27 mouse cellular contexts compared by ENCODE assay signal in the genomic region with DNA sequence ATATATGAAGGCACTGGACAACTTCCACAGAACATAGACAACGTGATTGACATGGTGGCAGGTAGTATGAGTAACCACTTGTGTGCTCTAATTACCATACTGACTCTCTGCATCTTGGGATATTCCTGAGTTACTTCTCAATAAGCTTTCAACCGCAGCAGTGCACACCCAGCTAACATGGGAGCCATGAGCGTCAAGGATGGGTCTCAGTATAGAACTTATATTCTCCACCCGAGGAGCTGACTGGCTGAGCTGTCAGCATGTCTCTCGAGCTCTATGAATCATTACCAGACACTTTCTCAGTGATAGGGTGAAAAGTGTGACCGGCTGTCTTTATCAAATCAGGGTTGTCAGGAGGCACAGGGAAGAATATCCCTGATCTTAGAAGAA. TPM values are rescaled to one million over a fixed set of nuclear protein-coding genes. Genes with fewer than 3 reads are reported as not detected.
A peak's percentile ranks its signal among the peaks of the same experiment; 100 is the strongest.
DNase-seq lines count a peak whose midpoint lies in the region; ATAC-seq and TF ChIP-seq lines count a peak whose summit lies in the region.
"Had no signal": no experiment of that assay in that cellular context is flagged by ENCODE, and none has a peak within 500 bp of the region (broad histone marks: within the 10 kb centered on the region; RNA-seq: fewer than 3 reads in every experiment).

No protein-coding gene starts in this region.

- no peak for TF ChIP-seq CTCF in liver, postnatal 0 days (IDR thresholded peaks at IDR 0.05; ENCODE audit: low read depth)
- no peak for TF ChIP-seq CTCF in small intestine, adult 2 months (IDR thresholded peaks at IDR 0.05; ENCODE audit: extremely low read depth, insufficient read length, insufficient replicate concordance, low read depth, low read length)

- H3K4me1 ChIP-seq in heart, embryonic 12.5 days (replicated peaks): peaks cover 35% of the 10 kb centered on the region
- H3K4me1 ChIP-seq in liver, postnatal 0 days (ENCODE audit: insufficient read depth): no peaks in the 10 kb centered on the region
- no peaks in the 10 kb centered on the region for H3K4me1 ChIP-seq in liver, embryonic 11.5 days (replicated peaks; ENCODE audit: control insufficient read depth, insufficient read depth, low read length)
- H3K4me1 ChIP-seq in intestine, embryonic 14.5 days (replicated peaks; ENCODE audit: control insufficient read depth, insufficient read depth, low read length): no peaks in the 10 kb centered on the region; the same call in 1 of the 2 replicates
- peaks cover 8% of the 10 kb centered on the region; the same call in 1 of the 2 replicates for H3K4me1 ChIP-seq in small intestine, adult 2 months (ENCODE audit: control insufficient read depth, insufficient read depth, insufficient read length, low read length)
- H3K4me1 ChIP-seq: forebrain, embryonic 12.5 days; hindbrain, embryonic 12.5 days; limb, embryonic 15.5 days; liver, embryonic 15.5 days had no signal

- 25% methylated on average over 6 of the region's 6 CpGs for WGBS in heart, embryonic 12.5 days
- WGBS in liver, postnatal 0 days (ENCODE audit: insufficient replicate concordance): 54% methylated on average over 6 of the region's 6 CpGs
- 50% methylated on average over 6 of the region's 6 CpGs for WGBS in liver, embryonic 11.5 days
- WGBS in intestine, embryonic 14.5 days: 56% methylated on average over 6 of the region's 6 CpGs
- WGBS in small intestine, adult 2 months: 32% methylated on average over 6 of the region's 6 CpGs

- H3K9me3 ChIP-seq in heart, embryonic 12.5 days (replicated peaks): no peaks in the 10 kb centered on the region
- H3K9me3 ChIP-seq in liver, postnatal 0 days (ENCODE audit: low read length): no peaks in the 10 kb centered on the region
- H3K9me3 ChIP-seq in liver, embryonic 11.5 days (ENCODE audit: control insufficient read depth, low read length): no peaks in the 10 kb centered on the region
- no peaks in the 10 kb centered on the region for H3K9me3 ChIP-seq in intestine, embryonic 14.5 days (ENCODE audit: control insufficient read depth, low read length)
- H3K9me3 ChIP-seq: embryonic facial prominence, embryonic 13.5 days; forebrain, embryonic 12.5 days; hindbrain, embryonic 12.5 days; limb, embryonic 15.5 days; liver, embryonic 15.5 days; midbrain, embryonic 10.5 days; neural tube, embryonic 15.5 days had no signal

- H3K27me3 ChIP-seq in heart, embryonic 12.5 days (replicated peaks): 0 out of 2 replicates have a peak, but pooled peaks cover 2% of the 10 kb centered on the region
- no peaks in the 10 kb centered on the region for H3K27me3 ChIP-seq in liver, postnatal 0 days (ENCODE audit: insufficient read depth, low read length)
- no peaks in the 10 kb centered on the region for H3K27me3 ChIP-seq in liver, embryonic 11.5 days (replicated peaks; ENCODE audit: control insufficient read depth, insufficient read depth, low read length)
- H3K27me3 ChIP-seq in intestine, embryonic 14.5 days (replicated peaks; ENCODE audit: control insufficient read depth, insufficient read depth, low read length): no peaks in the 10 kb centered on the region
- H3K27me3 ChIP-seq in small intestine, adult 2 months (ENCODE audit: control insufficient read depth, insufficient read depth, low read length): no peaks in the 10 kb centered on the region
- H3K27me3 ChIP-seq: embryonic facial prominence, embryonic 13.5 days; forebrain, embryonic 12.5 days; hindbrain, embryonic 12.5 days; limb, embryonic 15.5 days; liver, embryonic 15.5 days; neural tube, embryonic 15.5 days had no signal

- no peaks in the 10 kb centered on the region for H3K36me3 ChIP-seq in heart, embryonic 12.5 days
- no peaks in the 10 kb centered on the region for H3K36me3 ChIP-seq in liver, postnatal 0 days (replicated peaks; ENCODE audit: insufficient read depth, low read length)
- H3K36me3 ChIP-seq in liver, embryonic 11.5 days (ENCODE audit: control insufficient read depth, insufficient read depth, low read length): no peaks in the 10 kb centered on the region
- no peaks in the 10 kb centered on the region for H3K36me3 ChIP-seq in intestine, embryonic 14.5 days (ENCODE audit: control insufficient read depth, insufficient read depth, low read length)
- no peaks in the 10 kb centered on the region for H3K36me3 ChIP-seq in small intestine, adult 2 months (ENCODE audit: control insufficient read depth, insufficient read depth, low read length)
- H3K36me3 ChIP-seq: embryonic facial prominence, embryonic 13.5 days; forebrain, embryonic 12.5 days; hindbrain, embryonic 12.5 days; limb, embryonic 15.5 days; liver, embryonic 15.5 days; midbrain, embryonic 10.5 days; neural tube, embryonic 15.5 days had no signal

- intact Hi-C loops in gastrocnemius, postnatal 14 days (cut with DNase I; ENCODE audit: low total_unique reads): no loop called here

- no peak overlapping the region for H3K9ac ChIP-seq in heart, embryonic 12.5 days
- no peak overlapping the region for H3K9ac ChIP-seq in liver, postnatal 0 days (replicated peaks)
- no peak overlapping the region for H3K9ac ChIP-seq in liver, embryonic 11.5 days (ENCODE audit: low read depth, low read length)
- no peak overlapping the region for H3K9ac ChIP-seq in intestine, embryonic 14.5 days (ENCODE audit: low read length)
- H3K9ac ChIP-seq: forebrain, embryonic 12.5 days; hindbrain, embryonic 12.5 days; limb, embryonic 15.5 days; liver, embryonic 15.5 days; neural tube, embryonic 15.5 days had no signal

- H3K27ac ChIP-seq in heart, embryonic 12.5 days (ENCODE audit: poor library complexity, severe bottlenecking): no peak overlapping the region
- H3K27ac ChIP-seq in liver, postnatal 0 days (ENCODE audit: low read depth): no peak overlapping the region
- no peak overlapping the region for H3K27ac ChIP-seq in liver, embryonic 11.5 days (ENCODE audit: low read depth, low read length)
- H3K27ac ChIP-seq in intestine, embryonic 14.5 days (ENCODE audit: low read depth): no peak overlapping the region
- no peak overlapping the region for H3K27ac ChIP-seq in small intestine, adult 2 months (ENCODE audit: insufficient read depth, low read depth, low read length)
- H3K27ac ChIP-seq: forebrain, embryonic 12.5 days; gastrocnemius, adult 2 months; hindbrain, embryonic 12.5 days; left cerebral cortex, adult 2 months; limb, embryonic 15.5 days; liver, embryonic 15.5 days; midbrain, embryonic 10.5 days; neural tube, embryonic 15.5 days had no signal

- DNase-seq in heart, adult 18-20 months: no peak
- no peak for DNase-seq in liver, postnatal 0 days
- DNase-seq in liver, embryonic 11.5 days (ENCODE audit: low spot score): no peak
- DNase-seq in intestine, embryonic 14.5 days (ENCODE audit: low spot score): no peak
- DNase-seq in frontal cortex, postnatal 14 days (ENCODE audit: low spot score in 2 of 2): no peak
- no peak for DNase-seq in gastrocnemius, postnatal 14 days
- DNase-seq: adrenal gland, postnatal 14 days; cerebellum, adult 2 months; cerebellum, postnatal 36 days; embryo, embryonic 11 days; gastrocnemius, adult 2 months; kidney, adult 8-10 months; kidney, postnatal 10 days; left cerebral cortex, postnatal 4 days; thymus, postnatal 25 days had no signal

- no peak overlapping the region for H3K4me3 ChIP-seq in heart, embryonic 12.5 days
- no peak overlapping the region for H3K4me3 ChIP-seq in liver, postnatal 0 days (ENCODE audit: low read depth, low read length)
- no peak overlapping the region for H3K4me3 ChIP-seq in liver, embryonic 11.5 days (ENCODE audit: low read depth, low read length)
- no peak overlapping the region for H3K4me3 ChIP-seq in intestine, embryonic 14.5 days (ENCODE audit: low read depth, low read length)
- H3K4me3 ChIP-seq in small intestine, adult 2 months (ENCODE audit: low read depth, low read length): peak overlapping the region; percentile 45
- H3K4me3 ChIP-seq: erythroblast, embryonic 14.5 days; forebrain, embryonic 12.5 days; gastrocnemius, adult 2 months; hindbrain, embryonic 12.5 days; left cerebral cortex, adult 2 months; limb, embryonic 15.5 days; liver, embryonic 15.5 days; midbrain, embryonic 10.5 days; neural tube, embryonic 15.5 days had no signal

- no peak for TF ChIP-seq EP300 in liver, postnatal 0 days (IDR thresholded peaks at IDR 0.05; ENCODE audit: low read depth)

- no peak for TF ChIP-seq POLR2A in small intestine, adult 2 months (IDR thresholded peaks at IDR 0.05; ENCODE audit: low read depth, low read length)

- H3K4me2 ChIP-seq in heart, embryonic 12.5 days: peak overlapping the region; percentile 45
- peak overlapping the region; percentile 47 for H3K4me2 ChIP-seq in liver, postnatal 0 days (ENCODE audit: low read depth, low read length)
- no peak overlapping the region for H3K4me2 ChIP-seq in liver, embryonic 11.5 days
- peak overlapping the region; percentile 31 for H3K4me2 ChIP-seq in intestine, embryonic 14.5 days (ENCODE audit: low read length)
- H3K4me2 ChIP-seq: forebrain, embryonic 12.5 days; liver, embryonic 15.5 days had no signal

- ATAC-seq in heart, embryonic 12.5 days (ENCODE audit: insufficient number of reproducible peaks, low FRiP score): no peak
- no peak for ATAC-seq in liver, postnatal 0 days
- no peak for ATAC-seq in liver, embryonic 11.5 days (replicated peaks; ENCODE audit: low FRiP score)
- ATAC-seq in intestine, embryonic 14.5 days (replicated peaks; ENCODE audit: low FRiP score, low TSS enrichment, low read depth): 0 out of 2 replicates have a peak, but pooled peaks have one; percentile 43
- ATAC-seq: CD4-positive, CD25-positive, alpha-beta regulatory T cell, adult 4 months had no signal

RNA-seq across cellular contexts. Expression of a gene that starts 18.3 kb away (rescaled TPM):
- polyA plus RNA-seq in heart, embryonic 12.5 days (2016; fragmentation: Nextera tagmentation; extraction: Ambion mirVana): 48.1 and 52.2 TPM in 2 replicates
- total RNA-seq in heart, adult 18-20 months (2021): 10 to 100 TPM; 45.9 to 50.0 TPM
- 8.2 and 9.1 TPM in 2 replicates for polyA plus RNA-seq in liver, postnatal 0 days (2015; fragmentation: Nextera tagmentation; extraction: Ambion mirVana)
- 27.4 and 27.7 TPM in 2 replicates for polyA plus RNA-seq in liver, embryonic 11.5 days (2014; fragmentation: Nextera tagmentation; extraction: Ambion mirVana)
- 63.6 and 64.6 TPM in 2 replicates for polyA plus RNA-seq in intestine, embryonic 14.5 days (2014; fragmentation: Nextera tagmentation; extraction: Ambion mirVana)
- polyA plus RNA-seq in small intestine, adult 2 months (2012; rRNA removed): 13.1 and 16.2 TPM in 2 replicates
- total RNA-seq in gastrocnemius, postnatal 14 days (2021): 10 to 100 TPM; 26.4 to 30.5 TPM
- polyA plus RNA-seq: CD4-positive, CD25-positive, alpha-beta regulatory T cell, adult 4 months had no signal
